Mouse (Mus musculus): Measurements from ENCODE around the gene S100a2. TPM values are rescaled to one million over a fixed set of nuclear protein-coding genes. Genes with fewer than 3 reads are reported as not detected.

S100a2 gene
- polyA plus RNA-seq, 1 experiment: not detected

- no peaks in the 10 kb centered on the region for H3K36me3 ChIP-seq (ENCODE audit: control insufficient read depth, insufficient read depth, low read length)
- H3K27me3 ChIP-seq (replicated peaks; ENCODE audit: control insufficient read depth, insufficient read depth, low read length): no peaks in the 10 kb centered on the region
- no peak overlapping the region for H3K4me3 ChIP-seq (ENCODE audit: insufficient read depth, low read depth, low read length)
- DNase-seq: no peak
- H3K27ac ChIP-seq (ENCODE audit: insufficient read depth, low read depth, low read length): no peak overlapping the region
- H3K4me1 ChIP-seq (ENCODE audit: control insufficient read depth, insufficient read depth, low read length): no peaks in the 10 kb centered on the region
- no peak for TF ChIP-seq POLR2A (IDR thresholded peaks at IDR 0.05; ENCODE audit: low read depth, low read length)
- TF ChIP-seq CTCF (conservative IDR thresholded peaks at IDR 0.05; ENCODE audit: insufficient read depth, insufficient read length, low read depth, low read length): no peak
- 85% methylated on average over 7 of the region's 7 CpGs for WGBS
These were observed 50.9 kb downstream of the S100a2 start for GRCm38 (mm10) chr3:90640981-90641380.

Other genes with a start within 250 kb of the S100a2 start
- 12.9 and 16.2 TPM in 2 replicates for gene Slc27a3, start 200.3 kb upstream of the S100a2 start, polyA plus RNA-seq (2012; rRNA removed)
- 22.9 and 23.6 TPM in 2 replicates for gene Ints3, start 156.6 kb upstream of the S100a2 start, polyA plus RNA-seq (2012; rRNA removed)
- gene Npr1, start 124.4 kb upstream of the S100a2 start, polyA plus RNA-seq (2012; rRNA removed): 51.4 and 55.4 TPM in 2 replicates
- gene Ilf2, start 114.1 kb upstream of the S100a2 start, polyA plus RNA-seq (2012; rRNA removed): 19.4 and 22.8 TPM in 2 replicates
- 20.7 and 25.3 TPM in 2 replicates for gene Snapin, start 99.2 kb upstream of the S100a2 start, polyA plus RNA-seq (2012; rRNA removed)
- 26.6 and 36.6 TPM in 2 replicates for gene Chtop, start 80.7 kb upstream of the S100a2 start, polyA plus RNA-seq (2012; rRNA removed)
- 625 and 771 TPM in 2 replicates for gene S100a1, start 75.9 kb upstream of the S100a2 start, polyA plus RNA-seq (2012; rRNA removed)
- 64.7 and 65.4 TPM in 2 replicates for gene S100a13, start 75.8 kb upstream of the S100a2 start, polyA plus RNA-seq (2012; rRNA removed)
- gene S100a14, start 63.4 kb upstream of the S100a2 start, polyA plus RNA-seq (2012; rRNA removed): 0.45 and 0.61 TPM in 2 replicates
- gene S100a16, start 53.0 kb upstream of the S100a2 start, polyA plus RNA-seq (2012; rRNA removed): 124 and 140 TPM in 2 replicates
- gene S100a3, start 29.7 kb upstream of the S100a2 start, polyA plus RNA-seq (2012; rRNA removed): 0.23 and 0.34 TPM in 2 replicates
- not detected in 2 replicates for gene Gm42674, start 11.7 kb downstream of the S100a2 start, polyA plus RNA-seq (2012; rRNA removed)
- 10.3 and 16.9 TPM in 2 replicates for gene S100a4, start 13.5 kb downstream of the S100a2 start, polyA plus RNA-seq (2012; rRNA removed)
- gene S100a5, start 18.3 kb downstream of the S100a2 start, polyA plus RNA-seq (2012; rRNA removed): not detected in 2 replicates
- 95.8 and 129 TPM in 2 replicates for gene S100a6, start 22.6 kb downstream of the S100a2 start, polyA plus RNA-seq (2012; rRNA removed)
- gene S100a7a, start 63.8 kb downstream of the S100a2 start, polyA plus RNA-seq (2012; rRNA removed): 0.11 and 0.27 TPM in 2 replicates
- 0.26 and 1.2 TPM in 2 replicates for gene S100a8, start 78.7 kb downstream of the S100a2 start, polyA plus RNA-seq (2012; rRNA removed)
- 0.39 and 1.4 TPM in 2 replicates for gene S100a9, start 105.5 kb downstream of the S100a2 start, polyA plus RNA-seq (2012; rRNA removed)
- not detected in 2 replicates for gene Pglyrp4, start 136.7 kb downstream of the S100a2 start, polyA plus RNA-seq (2012; rRNA removed)
- not detected in 2 replicates for gene Gm5849, start 187.6 kb downstream of the S100a2 start, polyA plus RNA-seq (2012; rRNA removed)